Mouse (Mus musculus) brain, embryonic 14.5 days (tissue): ENCODE data around the gene Polk.

Experiments used
- CTCF ChIP-seq: fragments of 200-500 bp; IDR thresholded peaks from 2 replicates; pipeline ENCODE4 v1.5.1; 2012; ENCODE audit warnings: inconsistent platforms, mild to moderate bottlenecking, moderate library complexity, borderline replicate concordance; ENCODE audit not compliant: insufficient read depth, insufficient read length; ENCODE audit errors: extremely low read depth
- POLR2A ChIP-seq: fragments of 200-500 bp; IDR thresholded peaks from 2 replicates; pipeline ENCODE4 v1.6.1; 2012; ENCODE audit warnings: mild to moderate bottlenecking, inconsistent platforms, borderline replicate concordance; ENCODE audit not compliant: poor library complexity, insufficient read depth, insufficient read length, severe bottlenecking; ENCODE audit errors: extremely low read depth

GRCm38 (mm10) chr13:96555099-96555498 lies 12.7 kb upstream of the Polk start:
- no peak for TF ChIP-seq CTCF
- TF ChIP-seq POLR2A, result no peak
